Mouse (Mus musculus) heart, embryonic 14.5 days (tissue): ENCODE results near the gene Osbpl8. TPM values are rescaled to one million over a fixed set of nuclear protein-coding genes. Genes with fewer than 3 reads are reported as not detected.

Experiments
- ATAC-seq: fragments of 200-750 bp; cut with Nextera tagmentation; 2 replicates; pipeline ENCODE4 v1.8.0; 2017; ENCODE audit warnings: low read depth, moderate TSS enrichment; ENCODE audit not compliant: insufficient number of reproducible peaks, insufficient read depth, low FRiP score
- H3K27ac ChIP-seq, 2 experiments: fragments of 200-500 bp in 1 of 2; fragments of 300-500 bp in 1 of 2; sonication (generic) in 1 of 2; replicated peaks in 1 of 2; 2 replicates each; pipeline ENCODE4 v1.5.1; 2012 to 2014; ENCODE audit warnings: low read depth in 2 of 2, low read length in 2 of 2, control low read depth in 1 of 2, mild to moderate bottlenecking in 1 of 2, mixed read lengths in 1 of 2; ENCODE audit not compliant: control insufficient read depth in 1 of 2, insufficient read depth in 1 of 2
- H3K27me3 ChIP-seq: fragments of 300-500 bp; sonication (generic); 2 replicates; pipeline ENCODE4 v1.6.1; 2014; ENCODE audit warnings: mild to moderate bottlenecking, low read length, control low read depth; ENCODE audit not compliant: control insufficient read depth, insufficient read depth
- H3K36me3 ChIP-seq: fragments of 300-500 bp; sonication (generic); 2 replicates; pipeline ENCODE4 v1.6.1; 2014; ENCODE audit warnings: mild to moderate bottlenecking, control low read depth, low read length, mixed read lengths; ENCODE audit not compliant: control insufficient read depth, insufficient read depth
- H3K4me1 ChIP-seq, 2 experiments: fragments of 200-500 bp in 1 of 2; fragments of 300-500 bp in 1 of 2; sonication (generic) in 1 of 2; 2 replicates each; pipeline ENCODE4 v1.6.1; 2012 to 2014; ENCODE audit warnings: low read length in 2 of 2, control low read depth in 1 of 2, mixed read lengths in 1 of 2; ENCODE audit not compliant: control insufficient read depth in 2 of 2, insufficient read depth in 2 of 2
- H3K4me2 ChIP-seq: fragments of 300-500 bp; sonication (generic); 2 replicates; pipeline ENCODE4 v1.6.1; 2014; ENCODE audit warnings: mild to moderate bottlenecking, low read length
- H3K4me3 ChIP-seq, 2 experiments: fragments of 200-500 bp in 1 of 2; fragments of 300-500 bp in 1 of 2; sonication (generic) in 1 of 2; 2 replicates each; pipeline ENCODE4 v1.5.1; 2012 to 2014; ENCODE audit warnings: low read length in 2 of 2, mild to moderate bottlenecking in 2 of 2, control low read depth in 1 of 2, low read depth in 1 of 2, moderate library complexity in 1 of 2; ENCODE audit not compliant: control insufficient read depth in 1 of 2, insufficient read depth in 1 of 2
- H3K9ac ChIP-seq: fragments of 300-500 bp; sonication (generic); 2 replicates; pipeline ENCODE4 v1.6.1; 2014; ENCODE audit warnings: mild to moderate bottlenecking, low read length
- H3K9me3 ChIP-seq: fragments of 300-500 bp; sonication (generic); 2 replicates; pipeline ENCODE4 v1.6.1; 2016; ENCODE audit warnings: low read length, control low read depth; ENCODE audit not compliant: control insufficient read depth
- WGBS: fragments of 180-500 bp; shearing (Covaris S2); extraction: QIAGEN DNeasy Blood & Tissue Kit; methylation state at CpG from one replicate; pipeline ENCODE4 v1.1.7; 2014; 5-methylcytosine and 5-hydroxymethylcytosine counted together
- polyA plus RNA-seq: library from polyadenylated mRNA; unstranded; fragments of >200 nt; fragmentation: Nextera tagmentation; extraction: Ambion mirVana; gene quantifications from 2 replicates; pipeline ENCODE4 v1.2.1, GENCODE M21; 2014

The Osbpl8 gene
- polyA plus RNA-seq, 1 experiment from 2014 or later: 43.9 TPM

- no peaks in the 10 kb centered on the region for H3K27me3 ChIP-seq
- H3K4me3 ChIP-seq: peak overlapping the region; percentile 44 to 99; a peak in 3 of 4 replicates
- H3K27ac ChIP-seq: peak overlapping the region; percentile 96 to 98
- H3K36me3 ChIP-seq: no peaks in the 10 kb centered on the region
- H3K9me3 ChIP-seq: no peaks in the 10 kb centered on the region
- peaks cover 5 to 28% of the 10 kb centered on the region in 2 experiments for H3K4me1 ChIP-seq
- peak overlapping the region; percentile 71 for H3K9ac ChIP-seq
- H3K4me2 ChIP-seq: peak overlapping the region; percentile 68
- ATAC-seq: no peak
- 27% methylated on average over 9 of the region's 9 CpGs for WGBS
Observed at GRCm38 (mm10) chr10:111163601-111164240, 831 bp upstream of the Osbpl8 start.

GRCm38 (mm10) chr10:111165219-111165981, 848 bp downstream of the Osbpl8 start:
- Histone ChIP-seq H3K9me3 (no peaks in the 10 kb centered on the region), H3K27me3 (no peaks in the 10 kb centered on the region), H3K36me3 (no peaks in the 10 kb centered on the region), H3K4me1 (peaks cover 5 to 43% of the 10 kb centered on the region in 2 experiments), H3K4me2 (peak overlapping the region; percentile 62), H3K9ac (peak overlapping the region; percentile 100), H3K4me3 (peak overlapping the region; percentile 76 to 99), H3K27ac (peak overlapping the region; percentile 84 to 98)
- WGBS: under 1% methylated on average over 52 of the region's 52 CpGs
- peak; percentile 10 for ATAC-seq

GRCm38 (mm10) chr10:111166057-111166841, 1.7 kb downstream of the Osbpl8 start:
- Histone ChIP-seq H3K9ac (peak overlapping the region; percentile 100), H3K4me1 (peaks cover 6 to 52% of the 10 kb centered on the region in 2 experiments)
- WGBS: 34% methylated on average over 4 of the region's 4 CpGs

GRCm38 (mm10) chr10:111167444-111167843, 2.9 kb downstream of the Osbpl8 start:
- H3K9me3 ChIP-seq: no peaks in the 10 kb centered on the region
- 63% methylated on average over 4 of the region's 4 CpGs for WGBS
- no peak for ATAC-seq
- H3K27ac ChIP-seq: peak overlapping the region in 1 of 2 experiments; percentile 82; a peak in 2 of 4 replicates
- H3K4me2 ChIP-seq: peak overlapping the region; percentile 62
- peaks cover 13 to 64% of the 10 kb centered on the region in 2 experiments for H3K4me1 ChIP-seq
- no peaks in the 10 kb centered on the region for H3K36me3 ChIP-seq
- peak overlapping the region; percentile 17 for H3K9ac ChIP-seq
- no peaks in the 10 kb centered on the region for H3K27me3 ChIP-seq
- peak overlapping the region; percentile 4 to 17; a peak in 2 of 4 replicates for H3K4me3 ChIP-seq

More at GRCm38 (mm10) chr10:111166057-111166841, 1.7 kb downstream of the Osbpl8 start:
- H3K27me3 ChIP-seq: no peaks in the 10 kb centered on the region
- peak overlapping the region; percentile 76 to 99 for H3K4me3 ChIP-seq
- no peak for ATAC-seq
- H3K4me2 ChIP-seq: peak overlapping the region; percentile 62
- H3K36me3 ChIP-seq: no peaks in the 10 kb centered on the region
- H3K9me3 ChIP-seq: no peaks in the 10 kb centered on the region
- peak overlapping the region; percentile 21 to 98; a peak in 2 of 4 replicates for H3K27ac ChIP-seq

GRCm38 (mm10) chr10:111168305-111168704, 3.8 kb downstream of the Osbpl8 start:
- Histone ChIP-seq H3K36me3 (no peaks in the 10 kb centered on the region), H3K4me1 (peaks cover 13 to 68% of the 10 kb centered on the region in 2 experiments), H3K4me3 (peak overlapping the region; percentile 1 to 17; a peak in 2 of 4 replicates), H3K9me3 (no peaks in the 10 kb centered on the region), H3K9ac (peak overlapping the region; percentile 49), H3K4me2 (peak overlapping the region; percentile 62), H3K27me3 (no peaks in the 10 kb centered on the region), H3K27ac (peak overlapping the region; percentile 53 to 82)
- WGBS: 30% methylated on average over 3 of the region's 3 CpGs
- no peak for ATAC-seq

GRCm38 (mm10) chr10:111171246-111171934, 6.8 kb downstream of the Osbpl8 start:
- Histone ChIP-seq H3K4me2 (peak overlapping the region; percentile 25; the same call in 1 of the 2 replicates), H3K27me3 (no peaks in the 10 kb centered on the region), H3K4me1 (peaks cover 13 to 82% of the 10 kb centered on the region in 2 experiments), H3K9ac (peak overlapping the region; percentile 38; the same call in 1 of the 2 replicates), H3K9me3 (no peaks in the 10 kb centered on the region), H3K36me3 (no peaks in the 10 kb centered on the region), H3K27ac (peak overlapping the region in 1 of 2 experiments; percentile 37; a peak in 1 of 4 replicates), H3K4me3 (no peak overlapping the region)
- 87% methylated on average over 15 of the region's 15 CpGs for WGBS
- ATAC-seq: no peak
